Mouse (Mus musculus): ENCODE measurements around the gene Epb41l2.

The Epb41l2 gene

DNA sequence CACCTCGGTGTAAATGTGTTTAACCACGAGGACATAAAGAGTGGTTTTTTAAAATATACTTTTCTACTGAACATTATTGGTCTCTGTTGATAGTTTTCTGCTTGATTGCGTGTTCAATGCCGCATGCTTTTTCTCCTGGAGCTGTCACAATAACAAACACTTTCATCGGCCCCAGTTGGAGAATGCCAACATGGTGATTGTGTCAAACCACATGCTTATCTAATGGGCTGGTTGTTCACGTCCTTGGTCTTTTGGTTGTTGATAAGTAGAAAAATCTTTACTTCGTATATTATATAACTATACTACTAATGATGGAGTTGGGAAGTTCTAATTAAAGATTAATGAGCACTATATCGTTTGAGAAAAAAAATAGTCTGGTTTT lies 78.7 kb downstream of the Epb41l2 start:
- DNase-seq, result no peak

DNA sequence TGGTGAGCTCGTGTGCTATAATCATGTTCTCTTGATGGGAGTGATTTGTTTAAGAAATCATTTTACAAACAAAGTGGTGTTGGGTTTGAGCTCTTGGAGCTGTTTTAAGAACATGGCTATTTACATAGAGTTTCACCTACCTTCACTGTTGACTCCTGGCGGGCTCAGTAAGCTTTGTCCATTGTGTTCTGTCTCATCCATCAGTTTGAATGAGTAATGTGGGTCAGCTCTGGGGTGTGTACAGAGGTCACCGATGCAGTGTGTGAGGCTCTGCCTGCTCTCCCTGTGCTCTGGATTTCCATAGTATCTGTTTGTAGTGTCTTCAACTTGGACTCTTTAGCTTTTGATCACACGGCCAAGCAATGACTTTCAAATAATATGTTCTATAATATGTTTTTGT lies 79.6 kb downstream of the Epb41l2 start:
- DNase-seq, result no peak

GRCm38 (mm10) chr10:25439856-25440255 lies 80.3 kb downstream of the Epb41l2 start:
- DNase-seq, result no peak

DNA sequence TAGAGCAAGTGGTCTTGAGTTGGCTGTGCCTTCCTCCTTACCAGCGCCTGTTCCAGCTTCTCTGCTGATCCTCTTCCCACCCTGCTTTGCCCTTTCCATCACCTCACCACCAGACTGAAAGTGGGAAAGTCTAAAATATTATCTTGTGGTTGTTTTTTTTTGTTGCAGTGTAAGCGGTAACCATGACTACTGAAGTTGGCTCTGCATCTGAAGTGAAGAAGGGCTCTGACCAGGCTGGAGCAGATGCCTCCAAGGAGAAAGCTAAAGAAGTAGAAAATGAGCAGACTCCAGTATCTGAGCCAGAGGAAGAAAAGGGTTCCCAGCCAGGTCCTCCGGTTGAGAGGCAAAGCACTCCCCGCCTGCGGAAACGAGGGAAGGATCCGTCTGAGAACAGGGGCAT lies 81.8 kb downstream of the Epb41l2 start:
- no peak for DNase-seq

- no peak for DNase-seq
Observed at GRCm38 (mm10) chr10:25443626-25444025, 84.0 kb downstream of the Epb41l2 start.

- no peak for DNase-seq
Observed at GRCm38 (mm10) chr10:25444198-25444783, 84.7 kb downstream of the Epb41l2 start.

- no peak for DNase-seq
Observed at GRCm38 (mm10) chr10:25446953-25447525, 87.4 kb downstream of the Epb41l2 start.

- DNase-seq, result no peak
Observed at GRCm38 (mm10) chr10:25448676-25449075, 89.1 kb downstream of the Epb41l2 start.

DNA sequence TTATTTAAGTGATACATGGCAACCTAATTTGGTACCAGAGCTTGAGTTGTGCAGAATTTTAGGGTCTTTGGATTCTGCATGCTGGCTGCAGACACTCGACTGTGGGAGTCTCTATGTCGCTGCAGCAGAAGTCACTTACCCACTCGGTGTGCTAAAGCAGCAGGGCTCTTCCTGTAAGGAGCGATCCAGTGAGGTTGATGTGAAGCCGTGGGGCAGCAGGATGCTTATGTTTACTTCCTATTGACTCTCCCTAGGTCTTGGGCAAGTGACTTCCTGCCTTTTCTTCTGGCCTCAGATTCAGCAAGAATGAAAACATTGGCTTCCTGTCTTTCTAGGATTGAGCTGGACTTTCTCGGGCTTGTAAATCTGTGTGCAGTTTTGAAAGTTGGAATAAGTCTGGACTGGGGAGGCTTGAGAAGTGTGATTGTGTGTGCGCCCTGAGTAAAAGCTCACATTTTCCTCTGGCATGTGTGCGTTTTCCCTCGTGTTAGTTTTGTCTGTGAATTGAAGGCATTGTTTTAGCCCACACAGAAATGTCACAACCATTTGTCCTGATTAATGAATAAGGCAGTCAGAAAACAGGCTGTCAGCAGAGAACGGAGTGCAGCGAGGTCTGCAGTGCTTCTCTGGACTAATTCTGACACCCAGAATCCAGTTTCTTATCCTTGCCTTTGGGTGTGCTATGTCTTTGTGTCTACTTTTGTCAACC lies 89.9 kb downstream of the Epb41l2 start:
- no peak for DNase-seq

GRCm38 (mm10) chr10:25453150-25453549 lies 93.6 kb downstream of the Epb41l2 start:
- no peak for DNase-seq

DNA sequence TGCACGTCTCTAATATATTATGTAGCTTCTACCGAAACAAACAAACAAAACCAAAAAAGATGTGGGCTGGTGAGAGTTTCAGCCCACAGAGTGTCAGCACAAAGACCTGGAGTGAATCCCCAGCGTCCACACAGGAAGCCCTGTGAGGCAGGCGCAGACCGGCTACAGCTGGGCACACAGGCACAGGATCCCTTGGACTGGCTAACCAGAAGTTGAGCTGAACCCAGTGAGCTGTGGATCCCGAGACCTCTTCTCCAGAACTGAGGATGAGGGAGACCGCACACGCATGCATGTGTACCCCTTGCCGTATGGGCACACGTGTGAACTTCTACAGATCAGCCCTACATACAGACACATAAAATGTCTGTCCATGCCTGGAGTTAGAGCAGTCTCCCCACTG lies 94.2 kb downstream of the Epb41l2 start:
- DNase-seq, result no peak

DNA sequence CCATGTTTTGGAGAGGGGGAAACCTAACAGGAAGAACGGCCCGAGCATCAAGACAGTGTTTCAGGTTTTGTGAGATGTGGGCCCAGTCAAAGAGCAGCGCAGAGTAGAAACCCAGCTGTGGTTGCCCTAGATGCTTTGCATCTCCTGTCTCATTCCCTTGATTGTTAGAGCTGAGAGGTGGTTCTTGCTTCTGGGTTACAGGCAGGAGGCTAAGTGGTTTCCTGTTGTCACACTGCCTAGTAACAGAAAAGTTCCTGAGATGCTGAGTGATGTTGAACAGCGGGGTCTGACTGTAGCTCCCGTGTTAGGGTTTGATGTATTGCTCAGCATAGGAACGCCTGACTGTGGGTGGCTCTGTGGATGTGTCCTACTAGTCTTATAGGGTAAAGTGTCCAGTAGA lies 97.5 kb downstream of the Epb41l2 start:
- peak in 1 of 2 experiments; percentile 35 for DNase-seq

DNA sequence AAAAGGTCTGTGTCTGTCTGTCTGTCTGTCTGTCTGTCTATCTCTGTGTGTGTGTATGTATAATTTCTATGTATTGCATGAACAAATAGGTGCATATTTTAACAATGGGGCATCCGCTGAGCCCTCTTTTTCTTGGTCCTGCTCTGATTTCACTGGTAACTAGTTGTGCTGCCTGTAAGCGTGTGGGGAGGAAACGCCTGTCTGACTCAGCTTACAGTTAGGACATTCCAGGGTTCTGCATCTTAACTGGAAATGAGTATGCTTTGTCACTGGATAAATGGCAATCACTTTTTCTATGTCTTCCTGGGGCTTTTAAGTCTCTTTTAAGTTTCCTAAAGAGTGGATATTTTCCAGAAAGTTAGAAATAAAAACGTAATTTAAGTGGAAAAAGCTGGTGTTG lies 98.4 kb downstream of the Epb41l2 start:
- DNase-seq, result no peak

DNA sequence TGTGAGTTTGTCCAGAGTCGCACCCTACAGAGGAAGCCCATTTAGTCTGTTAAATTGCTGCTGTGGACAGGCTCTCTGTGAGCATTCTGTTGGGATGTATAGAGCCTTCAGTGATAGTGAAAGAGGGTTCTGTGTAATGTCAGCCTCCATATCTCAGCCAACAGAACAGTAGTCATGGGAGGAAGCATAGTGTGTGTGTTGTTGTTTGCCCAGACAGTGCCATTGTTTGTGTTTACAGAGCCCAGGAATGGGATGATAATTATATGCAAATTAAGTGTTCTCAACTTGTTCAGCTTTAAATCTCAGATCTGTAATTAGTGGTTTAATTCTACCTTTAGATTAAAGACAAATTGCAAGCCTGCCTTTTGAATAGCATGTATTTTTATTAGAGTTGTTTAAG lies 102.2 kb downstream of the Epb41l2 start:
- DNase-seq, result no peak

DNA sequence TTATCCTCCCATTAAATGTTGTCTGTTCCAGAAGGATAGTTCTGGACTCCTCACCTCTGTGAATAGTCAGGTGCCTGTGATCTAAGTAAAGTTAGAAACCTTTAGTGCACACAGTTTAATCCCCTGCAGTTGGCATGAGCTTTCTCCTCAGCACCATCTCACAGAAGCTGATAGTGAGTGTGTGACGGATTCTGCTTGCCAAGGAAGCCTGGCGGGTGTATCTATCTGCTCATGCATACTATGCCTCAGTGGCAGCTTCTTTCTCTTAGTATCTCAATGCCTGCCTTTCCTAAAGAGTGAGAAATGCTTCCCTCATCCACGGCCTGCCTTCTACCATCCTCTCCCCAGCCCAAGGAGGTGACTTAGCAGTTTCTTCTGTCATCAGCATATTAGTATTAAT lies 103.1 kb downstream of the Epb41l2 start:
- no peak for DNase-seq

- DNase-seq, result no peak
Observed at GRCm38 (mm10) chr10:25466493-25466892, 106.9 kb downstream of the Epb41l2 start.

- no peak for DNase-seq
Observed at GRCm38 (mm10) chr10:25471944-25472343, 112.3 kb downstream of the Epb41l2 start.

- DNase-seq, result no peak
Observed at GRCm38 (mm10) chr10:25479716-25480115, 120.1 kb downstream of the Epb41l2 start.

DNA sequence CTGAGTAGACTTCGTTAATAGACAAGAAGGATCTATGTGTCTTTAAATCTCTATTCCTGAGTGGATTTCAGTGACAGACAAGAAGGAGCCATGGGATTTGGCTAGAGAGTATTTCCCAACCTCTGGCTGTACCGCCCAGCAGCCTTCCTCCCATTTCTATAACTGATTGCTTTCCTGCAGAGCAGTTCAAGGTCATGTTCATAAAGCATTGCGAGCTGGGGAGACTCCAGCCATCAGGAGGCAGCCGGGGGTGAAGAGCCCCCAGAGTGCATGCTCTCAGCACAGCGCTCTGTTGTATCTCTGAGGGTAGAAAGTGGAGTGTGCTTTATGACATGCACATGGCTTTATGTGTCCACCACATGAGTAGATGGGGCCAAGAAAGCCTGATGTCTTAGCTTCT lies 123.2 kb downstream of the Epb41l2 start:
- no peak for DNase-seq

DNA sequence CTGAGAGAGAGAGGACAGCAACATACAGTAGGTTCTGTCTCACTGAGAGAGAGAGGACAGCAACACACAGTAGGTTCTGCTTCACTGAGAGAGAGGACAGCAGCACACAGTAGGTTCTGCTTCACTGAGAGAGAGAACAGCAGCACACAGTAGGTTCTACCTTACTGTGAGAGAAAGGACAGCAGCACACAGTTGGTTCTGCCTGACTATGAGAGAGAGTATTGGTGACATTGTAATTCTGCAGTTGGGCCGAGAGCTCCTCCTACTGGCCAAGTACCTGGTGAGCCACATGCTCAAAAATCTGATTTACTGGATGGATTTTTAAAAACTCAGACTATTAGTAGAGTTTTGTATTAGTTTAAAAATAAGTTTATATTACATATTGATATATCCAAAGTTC lies 128.9 kb downstream of the Epb41l2 start:
- peak in 1 of 2 experiments; percentile 33 for DNase-seq

DNA sequence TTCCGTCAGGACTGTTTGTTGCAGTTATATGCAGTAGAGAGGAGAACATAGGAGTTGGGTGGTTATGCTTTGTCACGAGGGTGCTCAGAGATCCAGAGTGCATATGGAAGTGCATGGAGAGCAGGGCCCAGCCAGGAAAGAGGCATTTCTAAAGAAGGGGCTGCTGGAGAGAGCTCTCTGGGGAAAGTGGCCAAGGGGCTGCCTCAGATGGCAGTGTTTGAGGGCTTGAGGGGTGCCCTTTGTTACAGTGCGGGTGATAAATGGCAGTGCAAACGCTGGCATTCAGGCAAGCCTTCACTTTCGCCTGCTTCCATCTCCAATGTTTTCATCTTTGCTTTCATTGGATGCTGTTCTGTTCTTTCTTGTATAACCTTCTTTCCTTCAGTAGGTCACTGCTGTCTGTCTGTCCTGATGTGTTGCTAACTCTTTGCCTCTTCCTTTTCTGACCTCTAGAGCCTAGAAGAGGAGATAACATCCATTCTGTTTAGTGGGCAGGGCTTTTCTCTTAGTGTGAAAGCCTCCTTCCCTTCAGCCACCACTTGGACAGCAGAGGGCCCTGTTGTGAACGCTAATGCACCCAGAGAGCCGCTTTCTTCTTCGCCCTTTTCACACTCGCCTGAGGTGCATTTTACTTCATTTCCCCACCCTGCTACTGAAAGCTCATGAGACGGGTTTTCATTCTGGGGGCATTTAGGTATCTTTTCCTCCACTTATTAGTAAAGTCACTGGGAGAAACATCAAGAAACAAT lies 139.9 kb downstream of the Epb41l2 start:
- no peak for DNase-seq

- no peak for DNase-seq
Observed at GRCm38 (mm10) chr10:25503250-25503649, 143.7 kb downstream of the Epb41l2 start.

DNA sequence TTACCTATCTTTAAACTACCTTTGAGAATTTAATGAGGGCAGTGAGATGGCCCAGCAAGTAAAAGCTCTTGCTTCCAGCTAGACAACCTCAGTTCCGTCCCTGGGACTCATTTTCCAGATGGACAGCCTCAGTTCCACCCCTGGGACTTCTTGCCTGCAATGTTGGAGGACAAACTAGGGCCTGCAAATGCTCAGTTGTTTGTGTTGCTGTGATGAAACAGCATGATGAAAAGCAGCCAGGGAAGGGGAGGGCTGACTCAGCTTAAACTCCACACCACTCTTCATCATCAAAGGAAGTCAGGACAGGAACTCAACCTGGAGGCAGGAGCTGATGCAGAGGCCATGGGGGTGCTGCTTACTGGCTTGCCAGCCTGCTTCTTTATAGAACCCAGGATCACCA lies 154.2 kb downstream of the Epb41l2 start:
- no peak for DNase-seq

DNA sequence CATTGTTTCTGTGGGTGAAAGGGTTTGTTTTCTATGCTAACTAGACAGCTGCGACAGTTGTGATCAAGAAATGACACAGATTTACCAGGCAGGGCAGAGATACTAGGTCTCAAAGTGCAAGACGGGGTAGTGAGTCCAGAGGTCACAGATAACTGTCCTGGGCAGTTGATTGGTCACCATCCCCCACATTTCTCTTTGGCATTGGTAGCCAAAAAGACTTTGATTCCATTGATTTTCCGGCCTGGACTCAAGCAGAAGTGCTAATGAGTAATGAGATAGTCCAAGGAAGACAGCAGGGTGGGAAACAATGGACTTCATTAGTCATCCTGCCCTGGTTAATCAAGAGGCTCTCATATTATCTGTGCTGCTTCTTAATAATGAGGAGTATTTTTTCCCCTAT lies 160.4 kb downstream of the Epb41l2 start:
- DNase-seq, result no peak

Data from thymus, adult 18-20 months (tissue).